Mouse (Mus musculus) kidney, embryonic 14.5 days (tissue): ENCODE results near the gene Krtap5-1. TPM values are rescaled to one million over a fixed set of nuclear protein-coding genes. Genes with fewer than 3 reads are reported as not detected.
"Not testable (repeated sequence)": the region's sequence is repeated elsewhere in the genome, so short reads cannot be mapped to it uniquely, and the experiment has no call there.

Experiments used
- ATAC-seq: fragments of 200-750 bp; cut with Nextera tagmentation; 2 replicates; pipeline ENCODE4 v1.8.0; 2017; ENCODE audit warnings: moderate number of reproducible peaks, mild to moderate bottlenecking, moderate TSS enrichment, moderate library complexity; ENCODE audit not compliant: low FRiP score, low TSS enrichment
- H3K27ac ChIP-seq: fragments of 300-500 bp; sonication (generic); 2 replicates; pipeline ENCODE4 v1.5.1; 2014; ENCODE audit warnings: low read depth, mild to moderate bottlenecking, low read length, moderate library complexity, mixed read lengths
- H3K27me3 ChIP-seq: fragments of 300-500 bp; sonication (generic); 2 replicates; pipeline ENCODE4 v1.6.1; 2014; ENCODE audit warnings: mild to moderate bottlenecking, low read length; ENCODE audit not compliant: control insufficient read depth, insufficient read depth
- H3K36me3 ChIP-seq: fragments of 300-500 bp; sonication (generic); 2 replicates; pipeline ENCODE4 v1.6.1; 2014; ENCODE audit warnings: low read length, mixed read lengths; ENCODE audit not compliant: control insufficient read depth, insufficient read depth
- H3K4me1 ChIP-seq: fragments of 300-500 bp; sonication (generic); 2 replicates; pipeline ENCODE4 v1.6.1; 2014; ENCODE audit warnings: low read length, mixed read lengths; ENCODE audit not compliant: control insufficient read depth, insufficient read depth
- H3K4me2 ChIP-seq: fragments of 300-500 bp; sonication (generic); replicated peaks from 2 replicates; pipeline ENCODE4 v1.6.1; 2014; ENCODE audit warnings: low read depth, mild to moderate bottlenecking, low read length
- H3K4me3 ChIP-seq: fragments of 300-500 bp; sonication (generic); 2 replicates; pipeline ENCODE4 v1.5.1; 2014; ENCODE audit warnings: mild to moderate bottlenecking, low read length
- H3K9ac ChIP-seq: fragments of 300-500 bp; sonication (generic); 2 replicates; pipeline ENCODE4 v1.6.1; 2014; ENCODE audit warnings: low read depth, mild to moderate bottlenecking, low read length, moderate library complexity
- H3K9me3 ChIP-seq: fragments of 300-500 bp; sonication (generic); 2 replicates; pipeline ENCODE4 v1.6.1; 2016; ENCODE audit warnings: low read length; ENCODE audit not compliant: control insufficient read depth
- WGBS: fragments of 180-500 bp; shearing (Covaris S2); extraction: QIAGEN DNeasy Blood & Tissue Kit; methylation state at CpG from one replicate; pipeline ENCODE4 v1.1.7; 2014; 5-methylcytosine and 5-hydroxymethylcytosine counted together
- polyA plus RNA-seq: library from polyadenylated mRNA; unstranded; fragments of >200 nt; fragmentation: Nextera tagmentation; extraction: Ambion mirVana; gene quantifications from 2 replicates; pipeline ENCODE4 v1.2.1, GENCODE M21; 2014

Krtap5-1 gene
- polyA plus RNA-seq, 1 experiment from 2014 or later = not detected

DNA sequence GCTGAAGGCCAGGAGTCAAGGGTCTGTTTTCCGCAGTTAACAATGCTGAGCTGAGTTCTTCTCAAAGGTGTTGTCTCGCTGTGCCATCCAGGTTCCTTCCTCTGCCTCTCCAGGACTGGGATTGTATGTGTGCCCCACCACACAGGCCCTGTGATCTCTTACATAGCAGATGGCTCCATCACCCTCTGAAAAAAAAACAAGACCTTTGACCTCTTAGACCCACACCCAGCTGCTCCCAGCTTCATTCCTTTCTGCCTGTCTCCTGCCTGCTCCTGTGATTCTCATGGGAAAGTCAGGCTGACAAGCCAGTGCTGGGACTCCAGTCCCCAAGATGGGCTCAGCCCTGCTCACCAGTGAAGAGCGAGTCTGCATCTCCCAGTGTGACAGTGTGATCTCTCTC, 31.6 kb upstream of the Krtap5-1 start:
- ATAC-seq = no peak
- 45% methylated on average over 3 of the region's 3 CpGs for WGBS
- H3K4me1 ChIP-seq = peaks cover 18% of the 10 kb centered on the region
- no peak overlapping the region for H3K4me3 ChIP-seq
- H3K36me3 ChIP-seq = no peaks in the 10 kb centered on the region
- no peak overlapping the region for H3K4me2 ChIP-seq
- no peak overlapping the region for H3K9ac ChIP-seq
- no peak overlapping the region for H3K27ac ChIP-seq
- no peaks in the 10 kb centered on the region for H3K27me3 ChIP-seq
- H3K9me3 ChIP-seq = no peaks in the 10 kb centered on the region

DNA sequence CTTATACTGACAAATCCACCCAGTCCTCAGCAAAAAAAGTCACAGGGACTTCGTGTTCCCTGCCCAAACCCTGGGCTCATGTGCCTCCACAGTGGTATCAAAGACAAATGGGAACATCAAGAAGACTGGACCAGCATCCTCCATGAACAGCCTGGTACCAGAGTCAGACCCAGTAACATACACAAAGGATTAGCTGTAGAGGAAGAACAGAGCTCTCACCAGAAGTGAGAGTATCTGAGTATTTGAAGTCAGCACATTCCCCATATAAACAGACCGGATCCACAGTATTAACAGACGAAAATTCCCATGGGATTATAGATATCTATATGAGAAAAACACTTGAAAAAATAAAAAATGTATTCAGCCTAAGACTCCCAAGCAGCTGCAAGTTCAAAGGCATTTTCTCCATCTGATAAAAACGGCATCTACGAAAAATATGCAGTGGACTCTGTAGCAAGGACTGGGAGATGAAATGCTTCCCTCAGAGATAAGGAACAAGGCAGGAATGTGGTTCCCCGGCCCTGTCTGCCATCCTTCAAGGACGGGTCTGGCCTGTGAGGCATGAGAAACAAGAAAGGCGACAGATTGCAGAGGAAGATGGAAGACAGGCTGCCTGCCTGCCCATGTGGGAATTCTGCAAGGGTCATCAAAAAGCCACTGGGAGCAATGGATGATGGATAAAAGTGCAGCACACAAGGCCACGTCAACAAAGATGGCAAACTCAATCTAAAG, 30.0 kb upstream of the Krtap5-1 start:
- H3K36me3 ChIP-seq = no peaks in the 10 kb centered on the region
- ATAC-seq = no peak
- H3K9ac ChIP-seq = no peak overlapping the region
- no peak overlapping the region for H3K4me3 ChIP-seq
- 50% methylated on average over 9 of the region's 9 CpGs for WGBS
- H3K4me1 ChIP-seq = peaks cover 18% of the 10 kb centered on the region
- no peaks in the 10 kb centered on the region for H3K27me3 ChIP-seq
- peak overlapping the region; percentile 10; the same call in 1 of the 2 replicates for H3K27ac ChIP-seq
- no peaks in the 10 kb centered on the region for H3K9me3 ChIP-seq
- no peak overlapping the region for H3K4me2 ChIP-seq

DNA sequence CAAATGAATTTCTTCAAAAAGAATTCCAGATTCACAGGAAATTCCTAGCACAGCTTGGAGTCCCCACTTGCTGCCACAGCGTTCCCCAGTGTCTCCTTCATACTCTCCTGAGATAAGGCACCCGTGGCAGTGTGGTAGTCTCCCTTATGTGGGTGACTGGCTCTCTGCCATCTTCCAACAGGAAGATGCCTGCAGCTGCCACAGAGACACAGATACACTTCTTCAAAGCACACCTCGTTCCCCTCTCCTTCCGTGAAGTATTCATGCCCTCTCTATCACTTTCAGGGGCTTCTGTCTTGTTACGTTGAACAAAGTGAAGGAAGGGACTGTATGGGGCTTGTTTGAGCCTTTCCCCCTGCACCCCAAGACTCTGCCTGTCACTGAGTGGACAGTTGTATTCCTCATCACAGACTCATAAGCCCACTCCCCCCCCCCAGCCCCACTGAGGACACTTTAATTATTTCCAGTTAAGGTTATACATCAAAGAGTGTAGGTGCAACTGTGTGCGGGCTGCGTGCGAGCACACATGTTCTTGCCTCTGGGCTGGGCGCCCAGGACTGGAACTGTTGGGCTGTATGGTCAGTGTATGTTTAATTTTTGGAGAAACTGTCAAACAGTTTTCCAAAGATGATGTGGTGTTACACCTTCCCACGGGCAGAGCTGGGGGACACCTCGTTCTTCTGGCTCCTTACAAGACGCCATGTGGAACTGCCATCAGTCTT, 26.6 kb upstream of the Krtap5-1 start:
- Histone ChIP-seq H3K9ac (no peak overlapping the region), H3K4me3 (no peak overlapping the region), H3K9me3 (no peaks in the 10 kb centered on the region), H3K27me3 (no peaks in the 10 kb centered on the region), H3K36me3 (no peaks in the 10 kb centered on the region), H3K4me2 (no peak overlapping the region), H3K27ac (no peak overlapping the region), H3K4me1 (peaks cover 5% of the 10 kb centered on the region; the same call in 1 of the 2 replicates)
- 92% methylated on average over 12 of the region's 12 CpGs for WGBS
- ATAC-seq = no peak

DNA sequence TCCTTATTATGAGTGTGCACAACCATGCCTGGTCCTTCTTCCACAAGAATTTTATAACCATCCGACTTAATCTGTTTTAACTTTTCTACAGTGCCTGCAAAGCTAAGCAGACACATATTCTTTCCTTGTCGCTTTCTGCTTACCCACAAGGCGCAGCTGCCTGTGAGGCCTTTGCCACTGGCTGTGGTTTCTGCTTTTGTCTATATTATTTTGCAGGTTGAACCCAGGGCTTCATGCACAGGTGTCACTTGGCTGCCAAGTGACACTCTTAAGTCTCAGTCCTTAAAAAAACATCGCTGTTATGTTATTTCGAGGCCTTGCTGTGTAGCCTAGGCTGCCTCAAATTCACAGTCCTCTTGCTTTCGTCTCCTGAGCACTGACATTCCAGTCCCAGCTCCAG, 25.7 kb upstream of the Krtap5-1 start:
- ATAC-seq = no peak
- no peaks in the 10 kb centered on the region for H3K27me3 ChIP-seq
- H3K9ac ChIP-seq = no peak overlapping the region
- no peaks in the 10 kb centered on the region for H3K9me3 ChIP-seq
- WGBS = 86% methylated on average over 6 of the region's 6 CpGs
- H3K27ac ChIP-seq = no peak overlapping the region
- no peak overlapping the region for H3K4me3 ChIP-seq
- H3K4me1 ChIP-seq = peaks cover 5% of the 10 kb centered on the region; the same call in 1 of the 2 replicates
- no peaks in the 10 kb centered on the region for H3K36me3 ChIP-seq
- no peak overlapping the region for H3K4me2 ChIP-seq

DNA sequence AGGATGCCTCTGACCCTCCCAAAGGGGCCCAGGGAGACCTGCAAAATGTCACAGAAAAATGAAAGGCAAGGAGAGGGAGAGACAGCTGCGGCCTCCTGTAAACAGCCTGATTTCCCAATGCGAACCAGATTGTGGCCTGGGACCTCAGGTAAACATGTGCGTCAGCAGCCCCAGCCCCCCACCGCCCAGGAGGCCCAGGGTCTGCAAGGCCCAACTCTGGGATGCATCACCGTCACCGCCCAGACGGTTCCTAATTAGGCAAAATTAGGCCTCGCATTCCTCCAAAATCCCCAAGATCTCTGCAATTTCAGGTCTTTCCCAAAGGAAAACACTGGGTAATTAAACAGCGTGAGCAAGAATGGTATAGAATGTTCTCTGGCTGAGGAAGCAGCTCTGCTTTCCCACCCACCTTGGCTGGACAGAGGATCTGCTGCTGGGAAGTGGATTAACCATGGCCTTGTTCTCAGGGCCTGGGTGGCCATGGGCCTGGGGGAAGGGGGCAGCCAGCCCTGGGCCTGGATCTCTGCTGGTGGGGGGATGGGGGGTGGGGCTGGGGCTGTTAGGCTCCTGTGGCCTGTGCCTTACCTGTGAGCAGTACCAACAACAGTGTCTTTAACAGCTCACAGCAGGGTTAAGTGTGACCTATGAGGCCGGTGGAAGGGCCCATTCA, 24.9 kb upstream of the Krtap5-1 start:
- H3K27ac ChIP-seq, H3K27me3 ChIP-seq, H3K9me3 ChIP-seq, H3K4me1 ChIP-seq, H3K9ac ChIP-seq, H3K4me3 ChIP-seq, H3K36me3 ChIP-seq, H3K4me2 ChIP-seq, ATAC-seq: not testable (repeated sequence)
- 57% methylated on average over 3 of the region's 10 CpGs for whole genome bisulfite sequencing

DNA sequence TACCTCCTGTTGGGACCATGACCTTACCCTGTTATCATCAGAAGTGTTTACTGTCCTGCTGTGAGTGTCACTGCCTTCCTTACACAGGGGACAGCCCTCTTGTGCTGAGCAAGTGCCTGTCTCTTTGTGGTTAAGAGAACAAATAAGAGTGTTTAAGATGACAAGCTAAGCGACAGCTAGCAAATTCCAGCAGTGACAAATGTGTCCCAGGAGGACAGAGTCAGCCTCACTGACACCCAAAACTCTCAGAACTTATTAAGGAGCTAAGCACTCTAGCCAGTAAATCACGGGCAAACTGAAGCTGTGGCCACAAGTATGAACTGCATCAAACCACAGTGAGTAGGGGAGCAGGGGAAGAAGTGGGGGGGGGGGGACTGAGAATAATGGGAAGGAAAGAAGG, 24.0 kb upstream of the Krtap5-1 start:
- Histone ChIP-seq H3K27ac (peak overlapping the region; percentile 2; the same call in 1 of the 2 replicates), H3K4me1 (peaks cover 5% of the 10 kb centered on the region; the same call in 1 of the 2 replicates), H3K4me2 (no peak overlapping the region), H3K27me3 (no peaks in the 10 kb centered on the region), H3K36me3 (no peaks in the 10 kb centered on the region), H3K9ac (no peak overlapping the region; the same call in 1 of the 2 replicates), H3K4me3 (no peak overlapping the region), H3K9me3 (no peaks in the 10 kb centered on the region)
- WGBS = 17% methylated on average over 2 of the region's 2 CpGs
- ATAC-seq = peak; percentile 65

DNA sequence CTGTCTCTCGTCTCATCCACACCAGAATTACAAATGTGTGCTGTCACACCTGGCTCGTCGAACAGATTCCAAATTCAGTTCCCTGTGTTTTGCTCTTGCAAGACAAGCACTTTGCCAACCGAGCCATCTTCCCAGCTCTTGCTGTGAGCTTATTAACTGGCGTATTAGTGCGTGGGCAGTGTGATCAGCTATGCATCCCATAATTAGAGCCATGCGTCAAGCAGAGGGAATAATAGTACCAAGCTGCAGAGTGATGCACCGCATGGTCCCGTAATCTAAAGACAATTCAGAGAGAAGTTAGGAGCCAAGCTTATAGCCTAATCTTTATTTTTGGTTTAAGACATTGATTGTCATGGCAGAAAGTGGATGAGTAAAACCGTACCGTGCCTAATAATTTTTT, 22.2 kb upstream of the Krtap5-1 start:
- H3K4me1 ChIP-seq = peaks cover 5% of the 10 kb centered on the region; the same call in 1 of the 2 replicates
- no peak overlapping the region for H3K27ac ChIP-seq
- 84% methylated on average over 11 of the region's 11 CpGs for WGBS

DNA sequence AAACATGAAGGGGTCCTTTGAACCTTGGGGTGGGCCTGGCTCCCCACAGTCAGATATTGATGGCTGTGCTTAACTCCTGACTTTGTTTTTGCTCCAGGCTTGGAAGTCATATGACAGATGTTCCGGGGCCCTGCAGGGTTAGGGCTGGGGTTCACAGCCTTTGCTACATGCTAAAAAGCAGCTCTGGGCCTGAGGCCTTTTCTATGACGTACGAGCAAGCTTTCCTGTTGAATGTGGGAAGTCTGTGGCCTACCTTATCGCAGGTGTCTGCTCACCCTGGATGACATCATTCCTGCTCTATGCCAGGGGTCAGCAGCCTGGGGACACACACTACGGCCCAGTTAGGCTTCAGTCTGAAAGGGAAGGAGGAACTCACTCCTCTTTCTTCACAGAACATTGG, 20.3 kb upstream of the Krtap5-1 start:
- no peak for ATAC-seq
- H3K27ac ChIP-seq = no peak overlapping the region; the same call in 1 of the 2 replicates
- H3K4me2 ChIP-seq = no peak overlapping the region
- H3K27me3 ChIP-seq = no peaks in the 10 kb centered on the region
- peaks cover 5% of the 10 kb centered on the region; the same call in 1 of the 2 replicates for H3K4me1 ChIP-seq
- no peaks in the 10 kb centered on the region for H3K9me3 ChIP-seq
- no peak overlapping the region for H3K4me3 ChIP-seq
- H3K36me3 ChIP-seq = no peaks in the 10 kb centered on the region
- no peak overlapping the region for H3K9ac ChIP-seq
- 60% methylated on average over 5 of the region's 5 CpGs for WGBS

More for the DNA sequence above, 22.2 kb upstream of the Krtap5-1 start:
- Histone ChIP-seq H3K9ac (no peak overlapping the region), H3K4me3 (no peak overlapping the region), H3K27me3 (no peaks in the 10 kb centered on the region), H3K4me2 (no peak overlapping the region), H3K9me3 (no peaks in the 10 kb centered on the region), H3K36me3 (no peaks in the 10 kb centered on the region)
- ATAC-seq = no peak
